Mouse (Mus musculus) liver, embryonic 14.5 days (tissue): ENCODE measurements around the gene Cda. TPM values are rescaled to one million over a fixed set of nuclear protein-coding genes. Genes with fewer than 3 reads are reported as not detected.
"Not testable (repeated sequence)": the region's sequence is repeated elsewhere in the genome, so short reads cannot be mapped to it uniquely, and the experiment has no call there.

Experiments
- ATAC-seq: fragments of 200-750 bp; cut with Nextera tagmentation; 2 replicates; pipeline ENCODE4 v1.8.0; 2017; ENCODE audit warnings: moderate number of reproducible peaks, mild to moderate bottlenecking, moderate library complexity; ENCODE audit not compliant: insufficient read depth
- DNase-seq, 3 experiments: peaks; one replicate each; pipeline ENCODE4 v3.0.0-alpha.2; 2012 to 2013; ENCODE audit warnings: low read depth in 3 of 3, low spot score in 3 of 3
- H3K27ac ChIP-seq: fragments of 300-500 bp; sonication (generic); 2 replicates; pipeline ENCODE4 v1.5.1; 2014; ENCODE audit warnings: moderate library complexity, mild to moderate bottlenecking, control low read depth, inconsistent platforms
- H3K27me3 ChIP-seq: fragments of 300-500 bp; sonication (generic); 2 replicates; pipeline ENCODE4 v1.6.1; 2014; ENCODE audit warnings: mild to moderate bottlenecking, low read length, moderate library complexity; ENCODE audit not compliant: control insufficient read depth, insufficient read depth
- H3K36me3 ChIP-seq: fragments of 300-500 bp; sonication (generic); replicated peaks from 2 replicates; pipeline ENCODE4 v1.6.1; 2014; ENCODE audit warnings: low read depth; ENCODE audit not compliant: control insufficient read depth, insufficient read depth
- H3K4me1 ChIP-seq, 2 experiments: fragments of 200-500 bp in 1 of 2; fragments of 300-500 bp in 1 of 2; sonication (generic) in 1 of 2; replicated peaks; 2 replicates each; pipeline ENCODE4 v1.6.1; 2012 to 2014; ENCODE audit warnings: antibody characterized with exemption in 1 of 2, inconsistent platforms in 1 of 2, low read length in 1 of 2; ENCODE audit not compliant: control insufficient read depth in 2 of 2, insufficient read depth in 2 of 2
- H3K4me2 ChIP-seq: fragments of 300-500 bp; sonication (generic); 2 replicates; pipeline ENCODE4 v1.6.1; 2014; ENCODE audit warnings: low read depth, mild to moderate bottlenecking, control low read depth, moderate library complexity
- H3K4me3 ChIP-seq, 2 experiments: fragments of 200-500 bp in 1 of 2; fragments of 300-500 bp in 1 of 2; sonication (generic) in 1 of 2; 2 replicates each; pipeline ENCODE4 v1.5.1; 2012 to 2014; ENCODE audit warnings: low read depth in 2 of 2, low read length in 2 of 2, mild to moderate bottlenecking in 2 of 2, control low read depth in 1 of 2, inconsistent platforms in 1 of 2, moderate library complexity in 1 of 2; ENCODE audit not compliant: insufficient read depth in 1 of 2
- H3K9ac ChIP-seq: fragments of 300-500 bp; sonication (generic); replicated peaks from 2 replicates; pipeline ENCODE4 v1.6.1; 2014; ENCODE audit warnings: mild to moderate bottlenecking, control low read depth, moderate library complexity
- H3K9me3 ChIP-seq: fragments of 300-500 bp; sonication (generic); 2 replicates; pipeline ENCODE4 v1.6.1; 2016; ENCODE audit warnings: low read length, mixed read lengths; ENCODE audit not compliant: control insufficient read depth
- CTCF ChIP-seq: IDR thresholded peaks from 2 replicates; pipeline ENCODE4 v1.5.1; 2016; ENCODE audit warnings: antibody characterized with exemption, low read depth, control low read depth
- EP300 ChIP-seq: IDR thresholded peaks from 2 replicates; pipeline ENCODE4 v1.6.1; 2016; ENCODE audit warnings: antibody characterized with exemption, low read depth
- whole genome bisulfite sequencing: fragments of 180-500 bp; shearing (Covaris S2); extraction: QIAGEN DNeasy Blood & Tissue Kit; methylation state at CpG from one replicate; pipeline ENCODE4 v1.1.7; 2014; ENCODE audit not compliant: insufficient replicate concordance; 5-methylcytosine and 5-hydroxymethylcytosine counted together
- polyA plus RNA-seq, 2 experiments: library from polyadenylated mRNA; depleted of rRNA in 1 of 2; stranded (reverse) in 1 of 2; unstranded in 1 of 2; fragments of >200 nt; fragmentation: Nextera tagmentation in 1 of 2; extraction: Ambion mirVana in 1 of 2; gene quantifications; 2 replicates each; pipeline versions ENCODE4 v1.2.1 to v1.2.3; 2012 to 2014

The Cda gene
- polyA plus RNA-seq, 2 experiments = 2.6 to 3.7 TPM

- Histone ChIP-seq H3K36me3 (no peaks in the 10 kb centered on the region), H3K9ac (peak overlapping the region; percentile 53), H3K4me1 (peaks cover 9 to 12% of the 10 kb centered on the region in 2 experiments), H3K4me3 (peak overlapping the region; percentile 45 to 62), H3K9me3 (no peaks in the 10 kb centered on the region), H3K27ac (peak overlapping the region; percentile 67), H3K4me2 (peak overlapping the region; percentile 57), H3K27me3 (no peaks in the 10 kb centered on the region)
- 48% methylated on average over 7 of the region's 7 CpGs for WGBS
- ATAC-seq (peak; percentile 19; the same call in 1 of the 2 replicates), DNase-seq (no peak)
- TF ChIP-seq CTCF (no peak; the same call in 1 of the 2 replicates), EP300 (no peak)
Measured at GRCm38 (mm10) chr4:138327891-138328470, 39.8 kb downstream of the Cda start.

- not testable (repeated sequence) for H3K4me3 ChIP-seq, H3K9me3 ChIP-seq, H3K36me3 ChIP-seq, H3K4me2 ChIP-seq, H3K27me3 ChIP-seq, DNase-seq, H3K9ac ChIP-seq
- peak overlapping the region; percentile 89 for H3K27ac ChIP-seq
- peaks cover 9 to 12% of the 10 kb centered on the region in 2 experiments for H3K4me1 ChIP-seq
- ATAC-seq = peak; percentile 3; the same call in 1 of the 2 replicates
- WGBS = 44% methylated on average over 7 of the region's 12 CpGs
Measured at GRCm38 (mm10) chr4:138327155-138327554, 40.6 kb downstream of the Cda start.

- TF ChIP-seq EP300 (no peak), CTCF (peak; percentile 92)
- Histone ChIP-seq H3K9me3 (no peaks in the 10 kb centered on the region), H3K4me1 (peaks cover 9 to 12% of the 10 kb centered on the region in 2 experiments), H3K27me3 (no peaks in the 10 kb centered on the region), H3K4me2 (peak within 1 kb of the TSS; percentile 74), H3K4me3 (peak within 1 kb of the TSS; percentile 72 to 96), H3K36me3 (no peaks in the 10 kb centered on the region), H3K27ac (peak within 1 kb of the TSS; percentile 89), H3K9ac (peak within 1 kb of the TSS; percentile 95)
- WGBS = 3% methylated on average over 41 of the region's 41 CpGs
- DNase-seq = peak; percentile 59 to 71 (median 60)
- peak; percentile 68 for ATAC-seq
Measured at GRCm38 (mm10) chr4:138326077-138326695, 41.6 kb downstream of the Cda start, which contains the start of gene Pink1. Pink1 (minus strand) TSS chr4:138326307.

- H3K36me3 ChIP-seq = no peaks in the 10 kb centered on the region
- peak overlapping the region; percentile 89 for H3K27ac ChIP-seq
- peaks cover 9 to 12% of the 10 kb centered on the region in 2 experiments for H3K4me1 ChIP-seq
- peak overlapping the region; percentile 72 to 96 for H3K4me3 ChIP-seq
- H3K27me3 ChIP-seq = no peaks in the 10 kb centered on the region
- TF ChIP-seq CTCF = no peak
- no peak for TF ChIP-seq EP300
- ATAC-seq (peak; percentile 88), DNase-seq (peak; percentile 82 to 91 (median 83))
- WGBS = under 1% methylated on average over 45 of the region's 45 CpGs
- peak overlapping the region; percentile 74 for H3K4me2 ChIP-seq
- peak overlapping the region; percentile 95 for H3K9ac ChIP-seq
- H3K9me3 ChIP-seq = no peaks in the 10 kb centered on the region
Measured at GRCm38 (mm10) chr4:138325466-138326076, 42.2 kb downstream of the Cda start.

- WGBS = 67% methylated on average over 3 of the region's 3 CpGs
- Histone ChIP-seq H3K4me2 (no peak overlapping the region), H3K36me3 (no peaks in the 10 kb centered on the region), H3K27ac (no peak overlapping the region), H3K9ac (no peak overlapping the region), H3K4me1 (peaks cover 9 to 12% of the 10 kb centered on the region in 2 experiments), H3K27me3 (no peaks in the 10 kb centered on the region), H3K9me3 (no peaks in the 10 kb centered on the region), H3K4me3 (no peak overlapping the region)
- no peak for ATAC-seq
- no peak for TF ChIP-seq CTCF
- TF ChIP-seq EP300 = no peak
- DNase-seq = no peak
Measured at GRCm38 (mm10) chr4:138324451-138324850, 43.3 kb downstream of the Cda start.
